Mouse (Mus musculus): ENCODE data around the gene Gpx3.
"Not testable (repeated sequence)": the region's sequence is repeated elsewhere in the genome, so short reads cannot be mapped to it uniquely, and the experiment has no call there.

Gene Gpx3

GRCm38 (mm10) chr11:54882671-54883070 lies 19.6 kb upstream of the Gpx3 start:
- DNase-seq: peak; percentile 49

GRCm38 (mm10) chr11:54884197-54884828 lies 17.9 kb upstream of the Gpx3 start:
- DNase-seq: no peak

- DNase-seq: peak; percentile 46
These were observed 17.3 kb upstream of the Gpx3 start for GRCm38 (mm10) chr11:54884937-54885336.

GRCm38 (mm10) chr11:54885406-54885805 lies 16.8 kb upstream of the Gpx3 start:
- DNase-seq: no peak

GRCm38 (mm10) chr11:54887927-54888326 lies 14.3 kb upstream of the Gpx3 start:
- no peak for DNase-seq

GRCm38 (mm10) chr11:54891341-54891740 lies 10.9 kb upstream of the Gpx3 start:
- DNase-seq: no peak

- no peak for DNase-seq
These were observed 10.2 kb upstream of the Gpx3 start for GRCm38 (mm10) chr11:54892091-54892490.

GRCm38 (mm10) chr11:54894589-54894988 lies 7.7 kb upstream of the Gpx3 start:
- no peak for DNase-seq

GRCm38 (mm10) chr11:54896646-54897045 lies 5.6 kb upstream of the Gpx3 start:
- DNase-seq: not testable (repeated sequence)

- no peak for DNase-seq
These were observed 4.8 kb upstream of the Gpx3 start for GRCm38 (mm10) chr11:54897470-54897869.

GRCm38 (mm10) chr11:54899657-54900056 lies 2.6 kb upstream of the Gpx3 start:
- no peak for DNase-seq

GRCm38 (mm10) chr11:54903339-54903738 lies 1.1 kb downstream of the Gpx3 start:
- no peak for DNase-seq

GRCm38 (mm10) chr11:54903940-54904706 lies 1.9 kb downstream of the Gpx3 start:
- peak; percentile 63 for DNase-seq

- no peak for DNase-seq
These were observed 2.8 kb downstream of the Gpx3 start for GRCm38 (mm10) chr11:54905086-54905485.

GRCm38 (mm10) chr11:54905931-54906330 lies 3.7 kb downstream of the Gpx3 start:
- DNase-seq: no peak

GRCm38 (mm10) chr11:54906466-54906865 lies 4.2 kb downstream of the Gpx3 start:
- no peak for DNase-seq

GRCm38 (mm10) chr11:54907259-54907658 lies 5.0 kb downstream of the Gpx3 start:
- no peak for DNase-seq

- no peak for DNase-seq
These were observed 7.0 kb downstream of the Gpx3 start for GRCm38 (mm10) chr11:54909273-54909672.

- DNase-seq: no peak
These were observed 7.9 kb downstream of the Gpx3 start for GRCm38 (mm10) chr11:54910081-54910665.

GRCm38 (mm10) chr11:54911201-54911600 lies 8.9 kb downstream of the Gpx3 start:
- DNase-seq: no peak

- DNase-seq: no peak
These were observed 9.6 kb downstream of the Gpx3 start for GRCm38 (mm10) chr11:54911671-54912502.

- DNase-seq: no peak
These were observed 10.5 kb downstream of the Gpx3 start for GRCm38 (mm10) chr11:54912503-54913316.

Data from embryo, embryonic 11 days (tissue).